Mouse (Mus musculus) T-helper 1 cell (primary cell): ENCODE results near the gene Selenom.

Experiments
- in situ Hi-C: fragments of 300-600 bp; cut with MboI, MseI; formaldehyde crosslinking; loops from one replicate; pipeline ENCODE4 v1.15.1; 2025; ENCODE audit warnings: high pct_unique_total_duplicates

Gene Selenom

GRCm38 (mm10) chr11:3514529-3515054 lies at the start of gene Selenom:
TSS of gene Selenom (plus strand) at chr11:3514684.
- in situ Hi-C loops = loop anchor here (10.0 kb wide), 1 partner anchor 50 kb away; no protein-coding TSS in a partner anchor

- in situ Hi-C loops = no loop called here
Measured at GRCm38 (mm10) chr11:3471448-3471850, 43.0 kb upstream of the Selenom start.

DNA sequence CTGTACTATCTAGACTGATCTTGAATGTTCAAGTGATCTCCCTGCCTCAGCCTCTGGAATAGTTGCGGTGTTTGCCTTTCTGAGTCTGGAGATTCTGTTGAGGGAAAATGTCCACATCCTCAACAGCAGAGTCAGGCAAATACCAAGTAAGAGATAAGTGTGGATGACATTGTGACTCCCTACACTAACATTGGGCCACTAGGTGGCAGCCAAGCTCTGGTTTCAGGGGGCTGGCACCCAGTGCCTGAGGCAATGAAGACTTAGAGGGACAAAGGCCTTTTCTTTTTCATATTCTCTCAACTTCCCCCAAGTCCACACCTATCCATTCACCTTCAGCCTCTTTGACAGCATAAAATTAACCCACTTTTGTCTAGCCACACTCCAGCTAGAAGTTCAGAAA lies 42.0 kb upstream of the Selenom start:
- in situ Hi-C loops = no loop called here

- in situ Hi-C loops = no loop called here
Measured at GRCm38 (mm10) chr11:3474480-3475115, 39.9 kb upstream of the Selenom start.

DNA sequence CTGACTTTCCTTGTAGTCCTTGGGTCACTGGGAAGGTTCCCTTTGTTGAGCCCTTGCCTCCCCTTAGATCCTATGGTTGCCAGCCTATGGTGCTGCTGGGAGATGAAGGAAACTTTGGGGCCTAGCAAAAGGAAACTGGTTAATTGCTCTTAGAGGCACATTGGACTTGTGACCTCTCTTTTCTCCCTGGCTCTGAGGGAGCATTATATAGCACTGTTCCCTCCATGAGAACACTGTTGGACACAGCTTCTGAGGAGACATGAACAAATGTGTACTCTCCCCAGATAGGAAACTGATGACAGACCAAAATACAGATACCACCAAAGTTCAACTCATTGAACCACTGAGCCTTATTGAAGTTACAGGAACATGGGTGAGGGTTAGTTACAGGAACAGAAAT lies 39.0 kb upstream of the Selenom start:
- in situ Hi-C loops = no loop called here

DNA sequence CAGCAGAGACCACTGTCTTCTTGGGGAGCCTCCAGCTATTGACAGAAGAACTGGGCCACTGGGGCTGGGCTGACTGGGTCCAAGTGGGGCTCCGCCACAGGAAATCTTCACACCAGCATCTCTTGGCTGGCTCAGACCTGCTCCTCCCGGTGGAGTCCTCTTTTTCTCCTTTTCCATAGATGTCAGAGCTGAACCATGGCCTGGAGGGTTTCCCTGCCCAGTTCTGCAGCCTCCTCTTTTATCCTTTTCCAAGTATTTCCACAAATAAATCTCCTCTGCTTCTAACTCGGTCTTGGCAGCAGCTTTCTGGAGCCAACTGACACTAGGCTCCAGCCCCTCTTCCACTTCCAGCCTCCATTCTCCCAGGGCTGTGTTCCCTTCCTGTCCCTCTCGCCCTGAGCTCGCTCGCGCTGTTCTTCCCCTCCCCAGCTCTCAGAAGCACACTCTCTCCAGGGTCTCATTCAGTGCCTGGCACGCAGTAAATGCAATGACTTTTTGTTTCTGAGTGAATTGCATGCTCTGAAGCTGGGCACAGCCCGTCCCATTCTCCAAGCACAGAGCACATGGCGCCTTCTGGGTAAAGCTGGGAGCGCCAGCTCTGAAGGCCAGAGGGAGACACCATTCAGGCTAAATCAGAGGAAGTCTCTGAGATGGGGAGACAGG lies 30.4 kb upstream of the Selenom start:
- in situ Hi-C loops = no loop called here

DNA sequence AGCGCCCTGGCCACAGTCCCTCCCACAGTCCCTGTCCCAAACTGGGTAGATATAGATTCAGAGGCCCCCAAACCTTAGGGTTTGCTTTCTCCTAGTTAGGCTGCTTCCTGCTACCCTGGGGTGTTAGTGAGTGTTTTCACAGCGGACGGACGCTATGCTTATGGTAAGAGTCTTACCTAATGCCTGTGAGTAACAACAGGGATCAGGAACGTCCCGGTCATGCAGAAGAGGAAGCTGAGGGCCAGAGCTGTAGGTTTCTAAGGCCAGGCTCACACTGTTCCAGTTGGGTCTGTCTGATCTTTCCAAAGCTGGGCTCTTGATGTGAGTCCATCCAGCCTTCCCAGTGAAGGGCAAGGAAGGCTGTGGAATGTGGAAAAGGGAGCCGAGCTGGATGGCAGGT lies 28.1 kb upstream of the Selenom start:
- in situ Hi-C loops = no loop called here

GRCm38 (mm10) chr11:3487952-3488570 lies 26.4 kb upstream of the Selenom start, which contains the start of gene Pla2g3:
TSS of gene Pla2g3 (plus strand) at chr11:3488284.
- in situ Hi-C loops = no loop called here

DNA sequence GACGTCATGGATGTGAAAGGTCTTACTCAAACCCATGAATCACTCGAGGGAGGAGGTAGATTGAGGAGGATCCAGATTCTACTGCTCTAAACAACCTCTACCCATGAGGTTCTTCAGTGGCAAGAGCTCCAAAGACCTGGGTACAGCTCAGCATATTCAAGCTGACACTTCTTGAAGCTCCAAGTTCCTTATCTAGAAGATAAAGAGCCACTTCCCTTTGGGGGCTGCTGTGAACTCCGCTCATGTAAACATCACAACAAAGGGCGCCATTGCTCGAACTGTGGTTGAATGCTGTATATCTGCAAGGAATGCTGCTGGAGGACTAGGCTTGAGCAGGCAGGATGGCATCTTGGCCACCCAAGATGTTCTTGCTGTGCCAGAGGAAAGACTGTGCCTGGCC lies 25.4 kb upstream of the Selenom start:
- in situ Hi-C loops = no loop called here

DNA sequence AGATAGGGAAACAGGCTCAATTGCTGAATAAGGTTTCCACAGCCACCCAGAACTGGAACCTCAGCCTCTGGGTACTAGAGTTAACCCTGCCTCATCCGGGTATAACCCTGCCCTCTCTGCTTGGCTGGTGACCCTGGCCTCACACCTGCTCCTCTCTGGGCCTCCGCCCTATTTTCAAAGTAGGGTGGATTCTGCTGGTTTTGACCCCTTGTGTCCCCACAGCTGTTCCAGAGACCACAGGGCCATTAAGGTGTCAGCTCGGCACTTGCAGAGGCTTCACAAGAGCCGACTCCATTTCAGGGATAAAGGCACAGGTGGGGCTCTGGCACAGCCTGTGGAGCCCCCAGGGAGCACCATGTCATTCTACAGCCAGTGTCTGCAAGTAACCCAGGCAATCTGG lies 21.7 kb upstream of the Selenom start:
- in situ Hi-C loops = no loop called here

DNA sequence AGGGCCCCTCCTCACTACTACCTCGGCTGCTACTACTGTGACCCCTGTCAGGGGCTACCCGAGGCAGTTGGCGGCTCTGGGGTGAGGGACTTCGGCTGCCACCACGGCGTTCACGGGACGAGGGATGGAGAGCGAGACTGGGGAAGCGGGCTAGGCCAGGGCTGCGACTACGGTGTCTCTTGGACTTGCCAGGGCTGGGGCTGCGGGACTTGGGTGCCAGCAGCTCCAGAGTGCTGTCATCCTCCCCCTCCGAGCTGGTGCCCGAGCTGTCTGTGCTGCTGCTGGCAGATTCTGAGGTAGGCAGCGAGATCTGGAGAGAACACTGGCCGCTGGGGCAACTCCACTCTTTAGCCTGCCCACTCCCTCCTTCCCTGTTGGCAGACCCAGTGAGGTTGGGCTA lies 19.6 kb upstream of the Selenom start:
- in situ Hi-C loops = no loop called here

- in situ Hi-C loops = no loop called here
Measured at GRCm38 (mm10) chr11:3495496-3495895, 19.0 kb upstream of the Selenom start.

GRCm38 (mm10) chr11:3496756-3497155 lies 17.7 kb upstream of the Selenom start:
- in situ Hi-C loops = no loop called here

GRCm38 (mm10) chr11:3497296-3497695 lies 17.2 kb upstream of the Selenom start:
- in situ Hi-C loops = no loop called here

- in situ Hi-C loops = no loop called here
Measured at GRCm38 (mm10) chr11:3502057-3502456, 12.4 kb upstream of the Selenom start.

- in situ Hi-C loops = no loop called here
Measured at GRCm38 (mm10) chr11:3502459-3503072, 11.9 kb upstream of the Selenom start.

DNA sequence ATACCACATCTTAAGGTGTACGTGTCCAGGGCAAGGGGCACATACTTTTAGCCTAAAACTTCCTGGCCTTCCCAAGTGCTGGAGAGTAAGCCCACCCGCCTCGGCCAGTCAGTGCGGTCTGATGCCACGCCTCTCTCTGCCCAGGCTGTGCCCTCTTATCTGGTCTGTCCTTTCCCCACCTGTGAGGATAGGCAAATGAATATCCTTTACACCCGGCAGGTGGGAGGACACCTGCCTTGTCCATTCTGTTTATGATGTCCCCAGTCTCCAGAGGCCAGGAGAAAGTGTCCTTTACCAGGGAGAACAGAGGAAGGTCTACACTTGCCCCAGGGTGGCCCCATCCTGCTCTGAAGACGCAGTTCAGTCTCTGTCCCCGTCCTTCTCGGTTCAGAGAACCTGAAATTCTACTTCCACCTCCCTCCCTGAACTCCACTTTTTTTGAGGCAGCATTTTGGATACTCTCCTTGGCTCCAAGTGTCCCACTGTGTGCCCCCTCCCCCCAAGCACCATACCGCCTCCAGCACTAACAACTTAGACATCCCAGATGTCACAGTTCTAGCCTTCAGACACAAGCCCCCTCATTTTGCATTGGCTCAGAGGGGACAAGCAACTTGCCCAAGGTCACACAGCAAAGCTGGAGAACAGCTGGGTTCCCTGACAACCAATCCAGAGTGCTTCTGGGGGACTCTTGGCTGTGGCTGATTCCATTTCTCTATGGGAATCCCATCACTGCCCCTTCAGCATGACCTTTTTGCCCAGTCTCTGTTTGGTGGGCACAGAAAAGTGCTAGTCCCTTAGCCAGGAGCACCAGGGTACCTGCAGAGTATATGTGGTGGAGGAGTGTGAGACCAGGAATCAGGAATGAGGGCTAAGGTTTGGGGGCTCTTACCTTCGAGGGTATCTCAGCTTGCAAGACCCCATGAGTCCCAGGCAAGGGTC lies 10.5 kb upstream of the Selenom start:
- in situ Hi-C loops = no loop called here

GRCm38 (mm10) chr11:3508226-3508625 lies 6.3 kb upstream of the Selenom start:
- in situ Hi-C loops = no loop called here

GRCm38 (mm10) chr11:3509181-3510085 lies 5.1 kb upstream of the Selenom start:
- in situ Hi-C loops = loop anchor here (10.0 kb wide), 1 partner anchor 45 kb away; no protein-coding TSS in a partner anchor

- in situ Hi-C loops = loop anchor here (10.0 kb wide), 1 partner anchor 46 kb away; no protein-coding TSS in a partner anchor
Measured at GRCm38 (mm10) chr11:3510321-3510720, 4.2 kb upstream of the Selenom start.
